Mouse (Mus musculus): Measurements from ENCODE around the gene Prg4.

DNA sequence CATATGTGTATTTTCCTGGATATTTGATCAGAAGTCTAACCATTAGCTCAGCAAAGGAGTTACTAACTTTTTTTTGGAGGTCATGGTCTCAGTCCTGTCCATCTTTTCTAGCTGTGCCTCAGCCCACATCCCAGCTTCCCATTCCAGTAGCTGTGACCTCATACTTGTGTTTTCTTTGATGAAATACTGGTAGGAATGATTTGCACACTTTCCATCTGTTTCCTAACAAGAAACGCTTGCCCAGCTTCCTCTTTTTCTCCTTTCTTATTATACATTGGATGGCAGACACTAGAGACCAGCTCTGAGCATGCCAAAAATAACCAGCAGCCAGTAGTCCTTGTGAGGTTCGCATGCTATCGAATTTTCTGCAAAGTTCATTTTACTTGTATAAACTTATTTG is 4.0 kb upstream of the Prg4 start:
- TF ChIP-seq CTCF (IDR thresholded peaks at IDR 0.05; ENCODE audit: low read depth, low read length) (no peak), GATA1 (IDR thresholded peaks at IDR 0.05; ENCODE audit: borderline replicate concordance, low read length) (no peak), TAL1 (conservative IDR thresholded peaks at IDR 0.05; ENCODE audit: low read depth, low read length) (no peak)

All from G1E (cell line).